Mouse (Mus musculus) ES-Bruce4 (cell line): ENCODE results near the gene Adam10.

ENCODE experiments used
- CTCF ChIP-seq: IDR thresholded peaks from one replicate; pipeline ENCODE4 v1.8.1; 2011; ENCODE audit warnings: low read depth, low read length
- EP300 ChIP-seq: IDR thresholded peaks from 2 replicates; pipeline ENCODE4 v1.6.1; 2011; ENCODE audit warnings: low read depth, low read length; ENCODE audit not compliant: insufficient read depth

DNA sequence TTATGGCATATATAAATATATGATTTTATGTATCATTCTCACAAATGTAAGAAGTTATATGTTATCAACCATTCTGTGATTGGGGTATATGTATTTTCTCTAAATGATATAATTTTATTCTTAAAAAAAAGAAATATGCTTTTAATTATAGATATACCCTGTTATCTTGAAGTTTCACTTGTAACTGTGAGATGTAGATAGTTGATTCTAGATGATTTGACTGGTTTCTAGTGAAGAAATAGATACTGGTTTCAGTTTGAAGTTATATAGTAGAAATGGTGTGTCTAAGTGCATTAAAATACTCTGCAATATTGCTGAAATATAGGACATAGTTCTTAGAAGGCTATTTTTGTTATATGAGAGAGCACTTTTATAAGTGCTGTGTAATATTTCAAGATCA is 11.8 kb downstream of the Adam10 start:
- TF ChIP-seq CTCF = no peak
- no peak for TF ChIP-seq EP300
